Mouse (Mus musculus) left cerebral cortex, postnatal 10 days (tissue): ENCODE results near the gene Elf2. TPM values are rescaled to one million over a fixed set of nuclear protein-coding genes. Genes with fewer than 3 reads are reported as not detected.

Experiments used
- DNase-seq, 2 experiments: peaks; one replicate each; pipeline ENCODE4 v3.0.0; 2021 to 2022; ENCODE audit warnings: low spot score in 2 of 2, mixed read lengths in 1 of 2; ENCODE audit errors: extremely low spot score in 1 of 2
- intact Hi-C: fragments of 180-260 bp; cut with DNase I; formaldehyde crosslinking; loops from one replicate; pipeline ENCODE4 v1.15.1; 2025
- total RNA-seq, 2 experiments: library from RNA; stranded (reverse); gene quantifications; 2 replicates each; pipeline ENCODE4 v1.2.3; 2021

The Elf2 gene
- total RNA-seq = 10 to 100 TPM; 24.6 to 26.5 TPM

- DNase-seq = peak; percentile 42 to 91
- intact Hi-C loops = loop anchor here (2.0 kb wide), 1 partner anchor 18 kb away; no protein-coding TSS in a partner anchor
Measured at GRCm38 (mm10) chr3:51340552-51341267, at the start of gene Elf2. Gene Elf2, minus strand, starts transcription at chr3:51340663.

GRCm38 (mm10) chr3:51388904-51389303 is 48.4 kb upstream of the Elf2 start:
- intact Hi-C loops = no loop called here
- no peak for DNase-seq

GRCm38 (mm10) chr3:51387868-51388381 is 47.5 kb upstream of the Elf2 start:
- no peak for DNase-seq

GRCm38 (mm10) chr3:51387134-51387451 is 46.6 kb upstream of the Elf2 start:
- DNase-seq = no peak
- intact Hi-C loops = no loop called here

More at GRCm38 (mm10) chr3:51387868-51388381, 47.5 kb upstream of the Elf2 start:
- intact Hi-C loops = no loop called here

GRCm38 (mm10) chr3:51386441-51387133 is 46.1 kb upstream of the Elf2 start:
- intact Hi-C loops = no loop called here
- no peak for DNase-seq

- DNase-seq = no peak
- intact Hi-C loops = no loop called here
Measured at GRCm38 (mm10) chr3:51383409-51383808, 42.9 kb upstream of the Elf2 start.

GRCm38 (mm10) chr3:51380660-51381014 is 40.2 kb upstream of the Elf2 start:
- DNase-seq = no peak
- intact Hi-C loops = loop anchor here (2.0 kb wide), 1 partner anchor 20 kb away; no protein-coding TSS in a partner anchor

GRCm38 (mm10) chr3:51379786-51380659 is 39.6 kb upstream of the Elf2 start:
- intact Hi-C loops = loop anchor here (2.0 kb wide), 1 partner anchor 21 kb away; no protein-coding TSS in a partner anchor
- no peak for DNase-seq

- intact Hi-C loops = no loop called here
Measured at GRCm38 (mm10) chr3:51378665-51378946, 38.1 kb upstream of the Elf2 start.

GRCm38 (mm10) chr3:51377878-51378664 is 37.6 kb upstream of the Elf2 start:
- no peak for DNase-seq
- intact Hi-C loops = no loop called here

More at GRCm38 (mm10) chr3:51378665-51378946, 38.1 kb upstream of the Elf2 start:
- no peak for DNase-seq

GRCm38 (mm10) chr3:51375307-51376265 is 35.1 kb upstream of the Elf2 start:
- intact Hi-C loops = no loop called here
- peak in 1 of 2 experiments; percentile 42 for DNase-seq

- DNase-seq = no peak
- intact Hi-C loops = no loop called here
Measured at GRCm38 (mm10) chr3:51373544-51373943, 33.1 kb upstream of the Elf2 start.

- intact Hi-C loops = no loop called here
- no peak for DNase-seq
Measured at GRCm38 (mm10) chr3:51372883-51373282, 32.4 kb upstream of the Elf2 start.

GRCm38 (mm10) chr3:51371826-51372225 is 31.4 kb upstream of the Elf2 start:
- intact Hi-C loops = no loop called here
- no peak for DNase-seq

GRCm38 (mm10) chr3:51368011-51368410 is 27.5 kb upstream of the Elf2 start:
- DNase-seq = no peak
- intact Hi-C loops = loop anchor here (5.0 kb wide), 1 partner anchor 136 kb away; no protein-coding TSS in a partner anchor

- no peak for DNase-seq
Measured at GRCm38 (mm10) chr3:51366926-51367325, 26.5 kb upstream of the Elf2 start.

GRCm38 (mm10) chr3:51365517-51365882 is 25.0 kb upstream of the Elf2 start:
- intact Hi-C loops = loop anchor here (2.0 to 5.0 kb wide), 2 partner anchors 77 to 133 kb away; no protein-coding TSS in a partner anchor
- no peak for DNase-seq

More at GRCm38 (mm10) chr3:51366926-51367325, 26.5 kb upstream of the Elf2 start:
- intact Hi-C loops = loop anchor here (5.0 kb wide), 1 partner anchor 135 kb away; no protein-coding TSS in a partner anchor
